Mouse (Mus musculus): ENCODE measurements around the gene Tmem150b.
A peak's percentile ranks its signal among the peaks of the same experiment; 100 is the strongest.

The Tmem150b gene

GRCm38 (mm10) chr7:4725169-4725568 is at the start of gene Tmem150b:
Gene Tmem150b, minus strand, starts transcription at chr7:4725249.
- DNase-seq (ENCODE audit: low read depth in 1 of 2, low spot score in 2 of 2): no peak

GRCm38 (mm10) chr7:4771202-4771601 is 46.2 kb upstream of the Tmem150b start, which contains the start of gene Fam71e2:
Gene Fam71e2, minus strand, starts transcription at chr7:4771302.
- no peak for DNase-seq (ENCODE audit: low read depth in 1 of 2, low spot score in 2 of 2)

GRCm38 (mm10) chr7:4764946-4765710 is 40.1 kb upstream of the Tmem150b start:
- DNase-seq (ENCODE audit: low read depth in 1 of 2, low spot score in 2 of 2): no peak

GRCm38 (mm10) chr7:4759670-4760069 is 34.6 kb upstream of the Tmem150b start:
- no peak for DNase-seq (ENCODE audit: low read depth in 1 of 2, low spot score in 2 of 2)

GRCm38 (mm10) chr7:4752821-4753570 is 27.9 kb upstream of the Tmem150b start, which contains the start of gene Cox6b2:
Gene Cox6b2, minus strand, starts transcription at chr7:4753094.
- peak; percentile 38 to 45 for DNase-seq (ENCODE audit: low read depth in 1 of 2, low spot score in 2 of 2)

GRCm38 (mm10) chr7:4751971-4752820 is 27.1 kb upstream of the Tmem150b start:
- no peak for DNase-seq (ENCODE audit: low read depth in 1 of 2, low spot score in 2 of 2)

GRCm38 (mm10) chr7:4749169-4749568 is 24.1 kb upstream of the Tmem150b start:
- DNase-seq (ENCODE audit: low read depth in 1 of 2, low spot score in 2 of 2): no peak

- no peak for DNase-seq (ENCODE audit: low read depth in 1 of 2, low spot score in 2 of 2)
Measured at GRCm38 (mm10) chr7:4748321-4748720, 23.3 kb upstream of the Tmem150b start.

GRCm38 (mm10) chr7:4747156-4747899 is 22.3 kb upstream of the Tmem150b start:
- DNase-seq (ENCODE audit: low read depth in 1 of 2, low spot score in 2 of 2): no peak

- no peak for DNase-seq (ENCODE audit: low read depth in 1 of 2, low spot score in 2 of 2)
Measured at GRCm38 (mm10) chr7:4746326-4746980, 21.4 kb upstream of the Tmem150b start.

- no peak for DNase-seq (ENCODE audit: low read depth in 1 of 2, low spot score in 2 of 2)
Measured at GRCm38 (mm10) chr7:4744886-4745285, 19.8 kb upstream of the Tmem150b start.

- DNase-seq (ENCODE audit: low read depth in 1 of 2, low spot score in 2 of 2): no peak
Measured at GRCm38 (mm10) chr7:4743354-4743753, 18.3 kb upstream of the Tmem150b start.

- DNase-seq (ENCODE audit: low read depth in 1 of 2, low spot score in 2 of 2): no peak
Measured at GRCm38 (mm10) chr7:4742482-4742819, 17.4 kb upstream of the Tmem150b start.

GRCm38 (mm10) chr7:4741672-4742481 is 16.8 kb upstream of the Tmem150b start:
- DNase-seq (ENCODE audit: low read depth in 1 of 2, low spot score in 2 of 2): no peak

GRCm38 (mm10) chr7:4741151-4741550 is 16.1 kb upstream of the Tmem150b start:
- peak; percentile 41 to 44 for DNase-seq (ENCODE audit: low read depth in 1 of 2, low spot score in 2 of 2)

GRCm38 (mm10) chr7:4740309-4740727 is 15.3 kb upstream of the Tmem150b start:
- DNase-seq (ENCODE audit: low read depth in 1 of 2, low spot score in 2 of 2): no peak

GRCm38 (mm10) chr7:4739544-4740275 is 14.7 kb upstream of the Tmem150b start, which contains the start of gene Kmt5c:
Gene Kmt5c, plus strand, starts transcription at chr7:4740115.
- peak; percentile 93 to 97 for DNase-seq (ENCODE audit: low read depth in 1 of 2, low spot score in 2 of 2)

- no peak for DNase-seq (ENCODE audit: low read depth in 1 of 2, low spot score in 2 of 2)
Measured at GRCm38 (mm10) chr7:4739041-4739543, 14.0 kb upstream of the Tmem150b start.
